Mouse (Mus musculus) heart, adult 18-20 months (tissue): ENCODE results near the gene Lat. TPM values are rescaled to one million over a fixed set of nuclear protein-coding genes. Genes with fewer than 3 reads are reported as not detected.
"Not testable (repeated sequence)": the region's sequence is repeated elsewhere in the genome, so short reads cannot be mapped to it uniquely, and the experiment has no call there.

Experiments used
- DNase-seq, 2 experiments: peaks; one replicate each; pipeline ENCODE4 v3.0.0; 2021 to 2022; ENCODE audit warnings: mixed read lengths in 1 of 2
- microRNA-seq, 2 experiments: library from miRNA; unstranded; fragments of <30 nt; microRNA quantifications; one replicate each; pipeline ENCODE4 v1.2.0; 2022
- total RNA-seq, 2 experiments: library from RNA; stranded (reverse); gene quantifications; 2 replicates each; pipeline ENCODE4 v1.2.3; 2021

The Lat gene
- total RNA-seq, 2 experiments from 2014 or later: 0.52 to 5.7 TPM

DNA sequence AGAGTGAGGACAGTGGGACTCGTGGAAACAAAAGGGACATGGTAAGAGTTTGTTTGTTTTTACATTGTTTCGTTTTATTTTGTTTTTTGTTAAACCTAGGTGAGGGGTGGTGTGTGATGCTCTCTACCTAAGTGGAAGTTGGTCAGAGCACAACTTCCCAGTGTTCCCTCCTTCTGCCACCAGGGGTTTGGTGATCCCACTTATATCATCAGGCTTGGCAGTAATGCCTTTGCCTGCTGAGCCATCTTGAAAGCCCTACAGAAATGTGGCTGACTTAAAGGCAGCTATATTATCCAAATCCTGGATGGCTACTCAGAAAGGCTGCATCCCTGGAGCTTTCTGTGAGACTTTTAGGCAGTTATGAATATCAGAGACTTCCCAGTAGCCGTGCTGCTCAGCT lies 36.7 kb downstream of the Lat start:
- DNase-seq: no peak

DNA sequence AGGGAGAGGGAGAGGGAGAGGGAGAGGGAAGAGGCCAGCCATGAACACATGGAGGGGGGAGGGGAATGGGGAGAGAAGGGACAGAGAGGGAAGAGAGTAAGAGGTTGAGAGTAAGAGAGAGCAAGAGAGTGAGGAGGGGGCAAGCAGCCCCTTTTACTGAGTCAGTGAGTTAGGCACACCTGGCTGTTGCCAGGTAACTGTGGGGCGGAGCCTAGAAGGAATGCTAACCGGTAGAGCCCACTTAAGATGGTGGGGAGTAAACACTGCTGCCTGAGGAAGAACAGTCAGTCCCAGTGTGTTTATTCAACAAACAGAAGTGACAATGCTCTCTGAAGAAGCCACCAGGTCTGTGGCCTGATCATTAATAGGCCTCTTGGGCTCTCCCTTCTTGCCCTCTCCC lies 38.7 kb downstream of the Lat start:
- no peak for DNase-seq

DNA sequence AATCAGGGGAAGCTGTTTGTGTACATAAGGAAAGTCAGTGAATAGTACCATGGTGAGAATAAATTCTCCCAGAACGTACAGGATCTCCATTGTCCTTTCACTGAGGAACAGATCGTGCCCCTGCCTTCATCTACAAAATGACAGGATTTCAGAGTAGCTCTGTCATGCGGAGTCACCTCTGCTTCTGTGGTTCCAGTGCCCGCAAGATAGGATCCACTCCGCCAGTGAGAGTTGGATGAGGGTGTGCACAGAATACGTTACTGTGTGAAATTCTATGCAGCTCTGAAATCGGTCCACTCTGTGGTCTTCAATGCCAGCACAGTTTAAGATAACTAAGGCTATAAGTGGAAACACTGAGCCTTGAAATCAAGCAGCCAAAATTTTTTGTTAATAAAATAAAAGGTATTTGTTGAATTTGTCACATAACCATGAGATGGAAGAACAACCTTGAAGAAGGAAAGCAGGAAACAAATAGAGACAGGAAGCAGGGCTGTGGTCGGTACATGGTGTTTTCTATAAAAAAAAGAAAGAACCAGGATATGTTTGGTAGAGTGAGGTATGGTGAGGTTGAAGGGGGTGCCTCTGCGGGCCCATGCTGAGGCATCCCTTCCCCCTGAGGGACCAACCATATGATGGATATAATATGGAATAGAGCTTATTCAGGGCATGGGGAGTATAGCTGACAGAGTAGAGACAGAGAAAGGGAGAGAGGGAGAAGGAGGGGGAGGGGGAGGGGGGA lies 39.3 kb downstream of the Lat start:
- no peak for DNase-seq

DNA sequence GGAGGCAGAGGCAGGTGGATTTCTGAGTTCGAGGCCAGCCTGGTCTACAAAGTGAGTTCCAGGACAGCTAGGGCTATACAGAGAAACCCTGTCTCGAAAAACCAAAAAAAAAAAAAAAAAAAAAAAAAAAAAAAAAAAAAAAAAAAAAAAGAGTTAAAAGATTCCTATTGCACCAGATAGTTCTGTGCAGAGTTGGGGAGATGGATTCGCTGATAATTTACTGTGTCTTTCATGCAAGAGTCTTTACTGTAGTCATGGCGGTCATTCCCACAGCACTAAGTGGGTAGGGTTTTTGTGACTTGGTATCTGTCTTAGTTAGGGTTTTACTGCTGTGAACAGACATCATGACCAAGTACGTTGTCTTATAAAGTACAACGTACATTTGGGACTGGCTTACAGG lies 40.5 kb downstream of the Lat start:
- DNase-seq: not testable (repeated sequence)

- DNase-seq: not testable (repeated sequence)
These were observed 43.6 kb downstream of the Lat start for GRCm38 (mm10) chr7:126325576-126326273.

DNA sequence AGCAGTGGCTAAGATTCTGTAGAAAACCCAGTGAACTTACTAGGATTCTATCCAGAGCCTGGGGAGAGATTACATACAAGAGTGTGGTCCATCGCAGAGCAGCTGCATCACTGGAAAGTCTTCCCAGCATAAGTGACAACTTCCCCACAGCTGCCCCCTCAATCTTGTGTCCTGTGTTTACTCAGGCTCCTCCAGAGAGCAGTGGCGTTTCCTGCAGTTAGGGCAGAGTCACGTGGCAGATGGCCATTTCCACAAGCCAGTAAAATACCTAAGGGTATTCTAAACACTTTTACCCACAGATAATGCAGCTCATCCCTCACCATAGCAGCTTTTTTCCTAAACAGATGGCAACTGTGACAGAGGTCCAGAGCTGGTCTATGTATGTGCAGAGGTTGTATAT lies 44.6 kb downstream of the Lat start:
- no peak for DNase-seq

DNA sequence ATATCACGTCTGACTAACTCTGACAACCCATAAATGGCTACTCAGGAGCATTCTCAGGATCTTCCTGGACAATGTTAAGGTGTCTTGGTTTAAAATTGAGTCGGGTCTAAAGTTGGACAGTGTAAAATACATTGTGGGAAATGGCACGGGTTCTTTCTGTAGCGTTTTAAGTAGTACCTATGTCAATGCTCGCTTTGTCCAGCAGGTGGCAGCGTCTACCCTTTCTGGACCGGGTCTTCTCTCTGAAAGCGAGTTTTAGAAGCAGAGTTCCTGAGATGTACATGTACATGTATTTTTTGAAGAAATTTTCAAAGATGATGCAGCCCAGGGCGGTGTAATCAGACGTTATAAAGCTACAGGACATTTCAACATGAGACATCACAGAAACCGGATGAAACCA lies 45.6 kb downstream of the Lat start:
- peak; percentile 65 to 90 for DNase-seq

DNA sequence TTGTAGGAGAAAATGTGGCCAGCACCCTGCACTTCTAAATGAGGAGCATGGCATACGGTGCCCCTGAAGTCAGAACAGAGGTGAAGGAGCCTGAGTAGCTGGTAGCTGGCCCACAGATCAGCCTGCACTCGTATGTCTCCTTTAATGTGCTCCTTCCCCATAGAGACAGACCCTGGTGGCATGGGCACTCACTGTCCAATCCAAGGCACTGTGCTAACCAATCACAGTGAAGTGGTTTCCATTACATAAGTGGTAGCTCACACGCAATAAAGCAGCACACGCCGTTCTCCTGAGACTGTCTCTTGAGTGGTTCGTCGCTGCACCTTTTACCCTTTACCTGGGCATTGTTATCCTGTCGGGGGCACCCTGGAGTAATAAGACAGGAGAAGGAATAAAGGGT lies 55.1 kb downstream of the Lat start:
- DNase-seq: peak in 1 of 2 experiments; percentile 31

Small RNAs within 50 kb of the gene (microRNA-seq; reads per million reads assigned to microRNA genes)
- 0.27 to 0.38 reads per million in 2 experiments for gene Mir7058

Other genes with a start within 250 kb of the Lat start
- gene Xpo6, start 169.1 kb downstream of the Lat start, total RNA-seq: 10 to 100 TPM; 11.7 to 17.1 TPM
- 10 to 100 TPM; 72.3 to 73.8 TPM for gene Sbk1, start 97.0 kb downstream of the Lat start, total RNA-seq
- gene Spns1, start 7.9 kb upstream of the Lat start, total RNA-seq: 10 to 100 TPM; 24.8 to 25.8 TPM
- 1 to 10 TPM; 3.8 to 3.9 TPM for gene Nfatc2ip, start 27.2 kb upstream of the Lat start, total RNA-seq
- 1 to 10 TPM in 1 of 2 experiments, under 1 TPM in 1; 0.32 to 4.2 TPM for gene Cd19, start 45.3 kb upstream of the Lat start, total RNA-seq
- gene Rabep2, start 59.2 kb upstream of the Lat start, total RNA-seq: 1 to 10 TPM; 5.5 to 7.5 TPM
- gene Atp2a1, start 93.5 kb upstream of the Lat start, total RNA-seq: under 1 TPM; 0.87 TPM
- 10 to 100 TPM; 40.9 to 45.1 TPM for gene Sh2b1, start 105.9 kb upstream of the Lat start, total RNA-seq
- gene Tufm, start 117.8 kb upstream of the Lat start, total RNA-seq: 100 to 1,000 TPM; 286 to 355 TPM
- 10 to 100 TPM; 33.0 to 37.1 TPM for gene Atxn2l, start 133.9 kb upstream of the Lat start, total RNA-seq
- gene Eif3c, start 196.8 kb upstream of the Lat start, total RNA-seq: 100 to 1,000 TPM; 142 to 148 TPM
- under 1 TPM; 0.23 to 0.79 TPM for gene Apobr, start 215.4 kb upstream of the Lat start, total RNA-seq
- 10 to 100 TPM in 1 of 2 experiments, 1 to 10 TPM in 1; 9.0 to 17.9 TPM for gene Cln3, start 216.2 kb upstream of the Lat start, total RNA-seq
- not detected for gene Il27, start 225.4 kb upstream of the Lat start, total RNA-seq